Mouse (Mus musculus): ENCODE measurements around the gene Qdpr. TPM values are rescaled to one million over a fixed set of nuclear protein-coding genes. Genes with fewer than 3 reads are reported as not detected.

Gene Qdpr
- polyA plus RNA-seq, 1 experiment from 2014 or later, result 68.6 TPM

DNA sequence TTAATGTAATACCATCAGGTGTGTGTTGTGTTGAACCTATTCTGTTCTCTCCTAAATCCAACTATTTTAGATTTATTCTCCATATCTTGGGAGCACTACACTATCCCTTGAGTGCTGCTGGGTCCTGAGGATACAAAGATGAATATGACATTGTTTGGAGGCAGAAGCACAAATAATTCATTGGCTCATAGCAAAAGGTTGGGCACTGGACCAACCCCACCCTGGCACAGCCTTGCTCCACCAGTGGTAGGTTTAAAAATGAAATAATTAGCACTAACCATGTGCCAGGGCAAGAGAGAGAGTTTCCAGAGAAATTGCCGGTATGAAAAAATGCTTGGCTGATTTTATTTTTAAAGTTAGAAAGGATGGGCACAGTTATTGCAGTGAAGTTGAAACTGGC is 23.5 kb upstream of the Qdpr start:
- ChIA-PET CTCF (interaction anchor here (1.2 to 1.7 kb wide), 4 partner anchors 22 to 194 kb away, joined by 3 to 6 read pairs (median 4); no protein-coding TSS in a partner anchor), POLR2A (interaction anchor here (1.2 kb wide), 2 partner anchors 23 to 27 kb away, joined by 3 read pairs; no protein-coding TSS in a partner anchor)
- ATAC-seq (no peak), DNase-seq (ENCODE audit: low read depth, low spot score) (no peak)
- peaks cover 15% of the 10 kb centered on the region for H3K27me3 ChIP-seq
- TF ChIP-seq CTCF (IDR thresholded peaks at IDR 0.05), result no peak
- in situ Hi-C loops (cut with MboI; ENCODE audit: low pct_unique_long_range_greater_than_20kb), result loop anchor here (5.0 kb wide), 3 partner anchors 59 to 874 kb away; partner anchors contain the start of gene Ncapg

DNA sequence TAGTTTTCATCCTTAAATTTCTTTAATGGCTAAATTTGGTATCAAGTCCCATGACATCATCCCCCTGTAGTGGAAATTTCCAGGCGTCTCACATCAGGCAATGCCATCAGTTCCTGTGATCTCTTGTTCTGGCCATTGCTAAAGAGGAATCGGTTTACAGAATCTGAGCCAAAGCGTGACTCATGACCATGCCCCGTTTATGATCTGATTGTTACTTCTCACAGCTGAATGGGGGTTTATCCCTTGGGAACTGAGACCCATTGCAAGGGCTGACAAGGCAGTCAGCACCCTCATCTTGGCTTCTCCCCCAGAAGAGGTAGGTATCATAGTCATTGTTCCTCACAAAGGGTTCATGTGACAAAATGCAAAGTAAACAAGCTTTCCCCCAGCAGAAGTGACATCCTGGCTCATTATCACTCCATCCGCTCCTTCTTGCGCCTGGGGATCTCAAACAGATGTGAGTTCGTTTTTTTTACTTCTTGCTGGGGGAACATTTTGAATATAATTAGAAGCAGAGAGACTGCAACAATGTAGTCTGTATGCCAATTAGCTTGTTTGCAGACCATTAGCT is 22.9 kb upstream of the Qdpr start:
- ATAC-seq, result peak; percentile 10
- TF ChIP-seq CTCF (IDR thresholded peaks at IDR 0.05), result no peak
- POLR2A ChIA-PET, result interaction anchor here (1.2 kb wide), 2 partner anchors 22 to 28 kb away, joined by 3 read pairs; no protein-coding TSS in a partner anchor
- no peak for DNase-seq (ENCODE audit: low read depth, low spot score)
- in situ Hi-C loops (cut with MboI; ENCODE audit: low pct_unique_long_range_greater_than_20kb), result loop anchor here (5.0 kb wide), 3 partner anchors 59 to 874 kb away; partner anchors contain the start of gene Ncapg
- CTCF ChIA-PET, result interaction anchor here (1.2 to 1.7 kb wide), 3 partner anchors 22 to 195 kb away, joined by 3 to 6 read pairs (median 4); no protein-coding TSS in a partner anchor
- H3K27me3 ChIP-seq, result peaks cover 15% of the 10 kb centered on the region

DNA sequence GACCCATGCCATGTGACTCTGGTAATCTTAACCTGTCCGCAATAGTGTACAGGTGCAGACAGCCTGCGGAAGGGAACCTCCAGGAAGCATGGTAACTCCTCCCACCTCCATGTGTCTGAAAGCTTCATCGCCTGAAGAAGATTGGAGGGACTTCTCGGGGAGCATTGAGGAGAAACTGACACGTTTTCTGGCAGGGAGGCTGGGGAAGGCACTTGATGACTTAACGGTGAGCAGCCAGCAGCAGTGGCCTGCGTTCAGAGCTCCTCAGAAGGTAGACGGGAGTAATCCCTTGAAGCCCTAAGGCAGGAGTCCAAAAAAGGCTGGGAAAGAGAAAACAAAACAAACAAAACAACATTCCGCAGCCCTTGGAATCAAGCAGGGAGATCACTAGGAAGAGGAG is 4.4 kb upstream of the Qdpr start:
- ChIA-PET CTCF (no interaction called here), POLR2A (no interaction called here)
- peaks cover 8% of the 10 kb centered on the region for H3K27me3 ChIP-seq
- DNase-seq (ENCODE audit: low read depth, low spot score) (no peak), ATAC-seq (no peak)
- in situ Hi-C loops (cut with MboI; ENCODE audit: low pct_unique_long_range_greater_than_20kb), result no loop called here
- no peak for TF ChIP-seq CTCF (IDR thresholded peaks at IDR 0.05)

DNA sequence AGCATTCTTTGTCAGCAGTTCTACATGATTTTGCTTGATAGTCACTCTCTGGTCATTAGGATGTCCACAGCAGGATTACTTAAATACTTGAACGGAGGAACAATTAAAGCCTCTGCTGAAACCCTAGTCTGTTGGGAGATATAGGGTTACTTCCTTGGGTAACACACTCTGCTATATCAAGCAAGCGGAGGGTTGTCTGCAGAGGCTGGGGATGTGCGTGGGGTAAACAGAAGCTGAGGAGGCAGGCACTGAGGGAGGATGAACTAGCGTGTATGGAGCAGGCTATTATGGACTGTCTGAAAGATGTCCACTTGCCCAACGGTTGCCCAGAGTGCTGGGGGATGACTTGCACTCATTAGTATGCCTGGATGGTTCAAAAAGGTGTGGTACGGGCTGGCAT is 3.4 kb upstream of the Qdpr start, which contains the start of gene Clrn2:
Gene Clrn2 (plus strand): TSS at position 301 of the 400 bp plus-strand sequence.
- ATAC-seq (no peak), DNase-seq (ENCODE audit: low read depth, low spot score) (no peak)
- in situ Hi-C loops (cut with MboI; ENCODE audit: low pct_unique_long_range_greater_than_20kb), result no loop called here
- POLR2A ChIA-PET, result no interaction called here
- H3K27me3 ChIP-seq, result peaks cover 8% of the 10 kb centered on the region
- CTCF ChIA-PET, result no interaction called here
- no peak for TF ChIP-seq CTCF (IDR thresholded peaks at IDR 0.05)

DNA sequence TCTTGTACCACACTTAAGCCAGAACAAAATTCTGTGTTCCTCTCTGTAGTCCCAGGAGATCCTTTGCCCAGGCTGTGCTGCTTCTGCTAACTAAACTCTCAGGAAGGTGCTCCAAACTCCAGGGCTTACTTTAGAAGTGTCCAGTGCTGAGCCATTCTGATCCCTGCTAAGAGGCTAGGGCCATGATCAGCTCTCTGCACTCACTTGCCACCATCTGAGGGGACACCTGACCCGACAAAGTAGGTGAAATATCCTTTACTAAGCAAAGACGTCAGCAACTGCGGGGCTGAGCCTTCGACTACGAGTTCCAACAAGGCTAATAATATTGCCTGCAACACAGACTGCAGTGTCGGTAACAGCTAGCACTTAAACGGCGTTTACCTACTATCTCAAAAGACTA is 830 bp downstream of the Qdpr start:
- TF ChIP-seq CTCF (IDR thresholded peaks at IDR 0.05), result no peak
- CTCF ChIA-PET, result interaction anchor here (1.5 kb wide), 1 partner anchor 18 kb away, joined by 3 read pairs; no protein-coding TSS in a partner anchor
- no peak for DNase-seq (ENCODE audit: low read depth, low spot score)
- in situ Hi-C loops (cut with MboI; ENCODE audit: low pct_unique_long_range_greater_than_20kb), result loop anchor here (25.0 kb wide), 2 partner anchors 1387 to 1562 kb away; no protein-coding TSS in a partner anchor
- H3K27me3 ChIP-seq, result peaks cover 8% of the 10 kb centered on the region
- POLR2A ChIA-PET, result no interaction called here
- ATAC-seq, result no peak

DNA sequence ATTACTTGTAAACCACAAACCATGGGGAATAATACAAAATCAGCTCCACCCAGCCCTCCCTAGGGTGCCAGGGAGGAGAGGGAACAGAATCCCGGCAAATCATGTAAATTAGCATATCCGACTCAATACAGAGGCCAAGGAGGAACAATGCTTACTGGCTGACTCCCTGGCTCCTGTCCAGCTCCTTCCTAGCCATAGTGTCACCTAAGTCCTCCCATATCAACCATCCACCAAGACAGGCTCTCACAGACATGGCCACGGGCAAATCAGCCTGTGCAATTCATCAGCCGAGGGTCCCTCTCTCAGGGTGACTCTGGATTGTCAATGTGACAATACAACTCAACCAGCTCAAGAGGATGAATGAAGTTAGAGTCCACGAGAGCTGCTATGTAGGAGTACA is 1.4 kb downstream of the Qdpr start:
- DNase-seq (ENCODE audit: low read depth, low spot score) (no peak), ATAC-seq (no peak)
- peaks cover 5% of the 10 kb centered on the region for H3K27me3 ChIP-seq
- ChIA-PET CTCF (interaction anchor here (1.5 kb wide), 1 partner anchor 18 kb away, joined by 3 read pairs; no protein-coding TSS in a partner anchor), POLR2A (no interaction called here)
- in situ Hi-C loops (cut with MboI; ENCODE audit: low pct_unique_long_range_greater_than_20kb), result loop anchor here (25.0 kb wide), 2 partner anchors 1386 to 1561 kb away; no protein-coding TSS in a partner anchor
- no peak for TF ChIP-seq CTCF (IDR thresholded peaks at IDR 0.05)

DNA sequence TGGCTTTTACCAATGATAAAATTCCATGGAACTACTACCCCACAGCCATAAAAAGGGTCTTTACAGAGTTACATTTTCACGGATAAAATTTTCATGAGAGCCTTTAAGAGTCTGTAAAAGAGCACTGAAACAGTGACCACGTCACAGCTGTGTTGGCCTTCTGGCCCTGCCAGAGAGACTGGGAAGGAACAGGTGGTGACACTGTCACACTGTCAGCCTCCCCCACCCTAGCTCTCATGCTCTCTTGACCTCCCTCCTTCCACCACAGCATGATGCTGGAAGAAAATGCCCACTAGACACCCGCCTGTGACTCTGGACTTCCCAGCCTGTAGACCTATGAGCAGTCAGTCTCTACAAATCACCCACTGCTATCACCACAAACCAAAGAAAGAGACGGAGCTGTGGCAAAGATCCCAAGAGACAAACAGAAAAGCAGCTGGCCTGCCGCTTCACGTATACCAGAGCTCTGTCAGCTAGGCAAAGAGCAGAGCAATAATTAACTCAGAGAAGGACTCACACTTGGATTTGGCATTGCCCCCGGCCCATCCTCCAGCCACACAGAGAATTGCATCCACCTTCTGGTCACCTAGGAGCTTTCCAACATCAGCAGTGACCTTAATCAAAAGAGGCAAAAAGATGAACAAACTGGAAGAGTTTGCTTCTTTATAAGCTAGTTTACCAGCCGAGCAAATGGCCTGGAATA is 5.8 kb downstream of the Qdpr start:
- POLR2A ChIA-PET, result no interaction called here
- ATAC-seq (no peak), DNase-seq (ENCODE audit: low read depth, low spot score) (no peak)
- no peak for TF ChIP-seq CTCF (IDR thresholded peaks at IDR 0.05)
- in situ Hi-C loops (cut with MboI; ENCODE audit: low pct_unique_long_range_greater_than_20kb), result loop anchor here (25.0 kb wide), 2 partner anchors 1382 to 1557 kb away; no protein-coding TSS in a partner anchor
- no peaks in the 10 kb centered on the region for H3K27me3 ChIP-seq
- CTCF ChIA-PET, result no interaction called here

DNA sequence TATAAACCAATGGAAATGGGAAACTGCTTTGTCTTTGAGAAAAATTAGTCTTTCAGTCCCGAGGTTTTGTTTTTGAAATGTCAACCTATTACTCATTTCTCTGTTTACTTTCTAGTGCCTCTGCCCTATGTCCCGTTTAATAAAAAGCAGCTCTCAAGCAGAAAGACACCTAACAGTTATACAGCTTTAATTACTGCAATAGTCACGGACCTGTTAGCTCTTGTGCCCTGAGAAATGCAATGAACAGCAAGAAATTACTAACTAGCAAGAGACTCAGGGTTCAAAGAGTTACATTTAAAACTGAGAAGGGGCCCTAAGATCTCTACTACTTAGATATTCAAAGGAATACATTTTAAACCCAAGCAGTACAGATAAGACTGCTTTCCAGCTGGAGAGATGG is 8.3 kb downstream of the Qdpr start:
- ChIA-PET POLR2A (no interaction called here), CTCF (no interaction called here)
- DNase-seq (ENCODE audit: low read depth, low spot score) (no peak), ATAC-seq (no peak)
- TF ChIP-seq CTCF (IDR thresholded peaks at IDR 0.05), result no peak
- in situ Hi-C loops (cut with MboI; ENCODE audit: low pct_unique_long_range_greater_than_20kb), result loop anchor here (25.0 kb wide), 2 partner anchors 1379 to 1554 kb away; no protein-coding TSS in a partner anchor
- no peaks in the 10 kb centered on the region for H3K27me3 ChIP-seq

DNA sequence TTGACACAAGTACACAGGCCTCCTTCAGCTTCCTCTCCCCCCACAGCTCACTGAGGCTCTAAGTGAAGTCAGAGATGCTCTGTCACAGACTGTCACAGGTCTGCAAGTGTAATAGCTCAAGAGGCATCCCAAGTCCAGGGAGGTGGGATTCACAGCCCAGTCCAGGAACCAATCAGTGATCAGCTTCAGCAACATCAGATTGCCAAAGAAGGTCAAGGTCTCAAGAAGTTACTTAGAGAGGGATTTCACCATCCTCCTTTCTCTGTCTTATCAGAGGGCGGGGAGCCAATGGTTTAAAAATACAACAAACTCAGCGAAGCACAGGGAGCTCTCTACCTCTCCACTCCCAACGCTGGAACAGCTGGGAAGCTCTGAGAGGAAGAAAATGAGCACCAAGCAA is 8.9 kb downstream of the Qdpr start:
- ATAC-seq (no peak), DNase-seq (ENCODE audit: low read depth, low spot score) (no peak)
- in situ Hi-C loops (cut with MboI; ENCODE audit: low pct_unique_long_range_greater_than_20kb), result loop anchor here (25.0 kb wide), 2 partner anchors 1379 to 1554 kb away; no protein-coding TSS in a partner anchor
- no peaks in the 10 kb centered on the region for H3K27me3 ChIP-seq
- POLR2A ChIA-PET, result no interaction called here
- CTCF ChIA-PET, result no interaction called here
- TF ChIP-seq CTCF (IDR thresholded peaks at IDR 0.05), result no peak

DNA sequence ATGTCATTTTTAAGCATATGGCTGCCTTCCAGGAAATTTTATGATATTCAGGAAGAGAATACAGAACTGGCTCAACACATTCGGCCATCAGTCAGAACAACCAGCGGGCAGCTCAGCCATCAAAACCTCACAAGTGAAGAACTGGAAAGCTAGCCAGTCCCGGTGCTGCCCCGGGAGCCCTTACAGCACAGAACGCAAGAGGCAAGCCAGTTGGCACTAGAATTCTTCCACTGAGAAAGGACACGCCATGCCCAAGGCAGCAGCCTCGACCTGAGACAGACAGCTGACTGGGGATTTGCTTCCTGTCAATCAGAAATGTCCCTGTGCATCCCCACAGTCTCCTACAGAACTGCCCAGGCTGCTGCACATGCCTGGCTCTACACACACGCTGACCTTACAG is 11.7 kb downstream of the Qdpr start:
- CTCF ChIA-PET, result no interaction called here
- ATAC-seq (no peak), DNase-seq (ENCODE audit: low read depth, low spot score) (no peak)
- POLR2A ChIA-PET, result no interaction called here
- TF ChIP-seq CTCF (IDR thresholded peaks at IDR 0.05), result no peak
- no peaks in the 10 kb centered on the region for H3K27me3 ChIP-seq
- in situ Hi-C loops (cut with MboI; ENCODE audit: low pct_unique_long_range_greater_than_20kb), result loop anchor here (25.0 kb wide), 2 partner anchors 1376 to 1551 kb away; no protein-coding TSS in a partner anchor

DNA sequence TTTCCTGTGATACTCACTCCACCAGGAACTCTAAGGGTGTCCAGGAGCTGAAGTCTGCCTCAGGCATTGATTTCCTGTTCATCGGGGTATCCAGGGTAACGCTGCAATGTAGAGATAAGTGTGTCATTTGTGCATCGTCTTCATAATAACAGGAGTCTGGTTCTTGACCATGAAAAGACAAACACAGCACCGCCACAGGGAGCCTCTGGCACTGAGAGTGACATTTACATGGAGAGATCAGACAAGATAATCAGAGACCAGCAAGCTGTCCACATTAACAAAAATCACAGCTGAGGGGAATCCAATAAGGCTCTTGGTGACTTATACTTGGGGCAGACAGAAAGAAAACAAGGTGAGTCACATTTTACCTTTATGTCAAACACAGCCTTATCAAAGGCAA is 12.2 kb downstream of the Qdpr start:
- ChIA-PET CTCF (no interaction called here), POLR2A (no interaction called here)
- DNase-seq (ENCODE audit: low read depth, low spot score) (no peak), ATAC-seq (no peak)
- H3K27me3 ChIP-seq, result no peaks in the 10 kb centered on the region
- TF ChIP-seq CTCF (IDR thresholded peaks at IDR 0.05), result no peak
- in situ Hi-C loops (cut with MboI; ENCODE audit: low pct_unique_long_range_greater_than_20kb), result loop anchor here (25.0 kb wide), 2 partner anchors 1376 to 1551 kb away; no protein-coding TSS in a partner anchor

All from Patski (cell line).